Mouse (Mus musculus) bone marrow macrophage, adult 2 months (primary cell): ENCODE measurements around the gene Ern2.

Experiments used
- CTCF ChIP-seq: IDR thresholded peaks from 2 replicates; pipeline ENCODE4 v1.5.1; 2012; ENCODE audit warnings: low read depth, mild to moderate bottlenecking, low read length, moderate library complexity
- POLR2A ChIP-seq: IDR thresholded peaks from 2 replicates; pipeline ENCODE4 v1.6.1; 2012; ENCODE audit warnings: mild to moderate bottlenecking, low read depth, low read length, borderline replicate concordance

GRCm38 (mm10) chr7:122229306-122229705 lies 43.3 kb upstream of the Ern2 start:
- TF ChIP-seq POLR2A (no peak), CTCF (no peak)
